Mouse (Mus musculus): ENCODE measurements around the gene Rps6kl1. TPM values are rescaled to one million over a fixed set of nuclear protein-coding genes. Genes with fewer than 3 reads are reported as not detected.
A peak's percentile ranks its signal among the peaks of the same experiment; 100 is the strongest.

Gene Rps6kl1
- polyA plus RNA-seq, 1 experiment from 2014 or later = 2.4 TPM

GRCm38 (mm10) chr12:85135513-85136470 lies 15.3 kb downstream of the Rps6kl1 start:
- H3K4me1 ChIP-seq (ENCODE audit: control insufficient read depth, insufficient read depth, low read length) = peaks cover 4% of the 10 kb centered on the region; the same call in 1 of the 2 replicates
- H3K9ac ChIP-seq (ENCODE audit: low read depth, low read length) = no peak overlapping the region
- H3K36me3 ChIP-seq (ENCODE audit: control insufficient read depth, insufficient read depth, low read length) = peaks cover 10% of the 10 kb centered on the region
- WGBS = 77% methylated on average over 19 of the region's 19 CpGs
- H3K27me3 ChIP-seq (replicated peaks; ENCODE audit: control insufficient read depth, insufficient read depth, low read length) = no peaks in the 10 kb centered on the region; the same call in 1 of the 2 replicates
- peak; percentile 44 for ATAC-seq
- no peak overlapping the region for H3K27ac ChIP-seq (ENCODE audit: low read length)
- H3K9me3 ChIP-seq (ENCODE audit: control insufficient read depth, low read length) = no peaks in the 10 kb centered on the region
- H3K4me3 ChIP-seq (ENCODE audit: low read length) = no peak overlapping the region
- H3K4me2 ChIP-seq (ENCODE audit: low read depth, low read length) = no peak overlapping the region

- H3K27ac ChIP-seq (ENCODE audit: low read length) = no peak overlapping the region
- H3K4me3 ChIP-seq (ENCODE audit: low read length) = no peak overlapping the region
- H3K36me3 ChIP-seq (ENCODE audit: control insufficient read depth, insufficient read depth, low read length) = peaks cover 23% of the 10 kb centered on the region
- H3K27me3 ChIP-seq (replicated peaks; ENCODE audit: control insufficient read depth, insufficient read depth, low read length) = no peaks in the 10 kb centered on the region
- no peaks in the 10 kb centered on the region for H3K9me3 ChIP-seq (ENCODE audit: control insufficient read depth, low read length)
- H3K9ac ChIP-seq (ENCODE audit: low read depth, low read length) = no peak overlapping the region
- H3K4me1 ChIP-seq (ENCODE audit: control insufficient read depth, insufficient read depth, low read length) = peaks cover 4% of the 10 kb centered on the region; the same call in 1 of the 2 replicates
- WGBS = 86% methylated on average over 8 of the region's 8 CpGs
- H3K4me2 ChIP-seq (ENCODE audit: low read depth, low read length) = no peak overlapping the region
- ATAC-seq = no peak
These were observed 16.8 kb downstream of the Rps6kl1 start for GRCm38 (mm10) chr12:85134043-85134794.

- H3K36me3 ChIP-seq (ENCODE audit: control insufficient read depth, insufficient read depth, low read length) = peaks cover 31% of the 10 kb centered on the region
- no peaks in the 10 kb centered on the region for H3K4me1 ChIP-seq (ENCODE audit: control insufficient read depth, insufficient read depth, low read length)
- 87% methylated on average over 6 of the region's 6 CpGs for WGBS
- no peaks in the 10 kb centered on the region for H3K9me3 ChIP-seq (ENCODE audit: control insufficient read depth, low read length)
- no peaks in the 10 kb centered on the region for H3K27me3 ChIP-seq (replicated peaks; ENCODE audit: control insufficient read depth, insufficient read depth, low read length)
- ATAC-seq = no peak
- no peak overlapping the region for H3K27ac ChIP-seq (ENCODE audit: low read length)
- H3K9ac ChIP-seq (ENCODE audit: low read depth, low read length) = no peak overlapping the region
- no peak overlapping the region for H3K4me3 ChIP-seq (ENCODE audit: low read length)
- no peak overlapping the region for H3K4me2 ChIP-seq (ENCODE audit: low read depth, low read length)
These were observed 19.7 kb downstream of the Rps6kl1 start for GRCm38 (mm10) chr12:85131361-85131760.

GRCm38 (mm10) chr12:85129426-85129978 lies 21.6 kb downstream of the Rps6kl1 start:
- ATAC-seq = no peak
- no peaks in the 10 kb centered on the region for H3K4me1 ChIP-seq (ENCODE audit: control insufficient read depth, insufficient read depth, low read length)
- no peak overlapping the region for H3K4me3 ChIP-seq (ENCODE audit: low read length)
- H3K27ac ChIP-seq (ENCODE audit: low read length) = no peak overlapping the region
- H3K27me3 ChIP-seq (replicated peaks; ENCODE audit: control insufficient read depth, insufficient read depth, low read length) = no peaks in the 10 kb centered on the region
- peaks cover 34% of the 10 kb centered on the region for H3K36me3 ChIP-seq (ENCODE audit: control insufficient read depth, insufficient read depth, low read length)
- H3K9ac ChIP-seq (ENCODE audit: low read depth, low read length) = no peak overlapping the region
- H3K9me3 ChIP-seq (ENCODE audit: control insufficient read depth, low read length) = no peaks in the 10 kb centered on the region
- WGBS = 93% methylated on average over 9 of the region's 9 CpGs
- no peak overlapping the region for H3K4me2 ChIP-seq (ENCODE audit: low read depth, low read length)

- Histone ChIP-seq H3K27ac (ENCODE audit: low read length) (no peak overlapping the region), H3K4me2 (ENCODE audit: low read depth, low read length) (no peak overlapping the region)
- 81% methylated on average over 8 of the region's 8 CpGs for WGBS
These were observed 24.0 kb downstream of the Rps6kl1 start for GRCm38 (mm10) chr12:85126986-85127603.

GRCm38 (mm10) chr12:85124751-85125150 lies 26.3 kb downstream of the Rps6kl1 start:
- Histone ChIP-seq H3K27me3 (replicated peaks; ENCODE audit: control insufficient read depth, insufficient read depth, low read length) (no peaks in the 10 kb centered on the region), H3K4me3 (ENCODE audit: low read length) (no peak overlapping the region), H3K36me3 (ENCODE audit: control insufficient read depth, insufficient read depth, low read length) (peaks cover 31% of the 10 kb centered on the region), H3K4me2 (ENCODE audit: low read depth, low read length) (no peak overlapping the region), H3K9ac (ENCODE audit: low read depth, low read length) (no peak overlapping the region), H3K27ac (ENCODE audit: low read length) (no peak overlapping the region), H3K4me1 (ENCODE audit: control insufficient read depth, insufficient read depth, low read length) (no peaks in the 10 kb centered on the region), H3K9me3 (ENCODE audit: control insufficient read depth, low read length) (no peaks in the 10 kb centered on the region)
- 91% methylated on average over 5 of the region's 5 CpGs for WGBS
- ATAC-seq = no peak

More at GRCm38 (mm10) chr12:85126986-85127603, 24.0 kb downstream of the Rps6kl1 start:
- Histone ChIP-seq H3K9ac (ENCODE audit: low read depth, low read length) (no peak overlapping the region), H3K9me3 (ENCODE audit: control insufficient read depth, low read length) (no peaks in the 10 kb centered on the region), H3K4me1 (ENCODE audit: control insufficient read depth, insufficient read depth, low read length) (no peaks in the 10 kb centered on the region), H3K4me3 (ENCODE audit: low read length) (no peak overlapping the region), H3K36me3 (ENCODE audit: control insufficient read depth, insufficient read depth, low read length) (peaks cover 44% of the 10 kb centered on the region), H3K27me3 (replicated peaks; ENCODE audit: control insufficient read depth, insufficient read depth, low read length) (no peaks in the 10 kb centered on the region)
- ATAC-seq = peak; percentile 38

- no peak overlapping the region for H3K4me3 ChIP-seq (ENCODE audit: low read length)
- ATAC-seq = no peak
- no peaks in the 10 kb centered on the region for H3K9me3 ChIP-seq (ENCODE audit: control insufficient read depth, low read length)
- no peak overlapping the region for H3K27ac ChIP-seq (ENCODE audit: low read length)
- no peaks in the 10 kb centered on the region for H3K4me1 ChIP-seq (ENCODE audit: control insufficient read depth, insufficient read depth, low read length)
- WGBS = 87% methylated on average over 11 of the region's 11 CpGs
- peaks cover 30% of the 10 kb centered on the region for H3K36me3 ChIP-seq (ENCODE audit: control insufficient read depth, insufficient read depth, low read length)
- no peak overlapping the region for H3K4me2 ChIP-seq (ENCODE audit: low read depth, low read length)
- no peaks in the 10 kb centered on the region for H3K27me3 ChIP-seq (replicated peaks; ENCODE audit: control insufficient read depth, insufficient read depth, low read length)
- no peak overlapping the region for H3K9ac ChIP-seq (ENCODE audit: low read depth, low read length)
These were observed 27.4 kb downstream of the Rps6kl1 start for GRCm38 (mm10) chr12:85123645-85124044.

GRCm38 (mm10) chr12:85123108-85123530 lies 27.9 kb downstream of the Rps6kl1 start:
- peaks cover 28% of the 10 kb centered on the region for H3K36me3 ChIP-seq (ENCODE audit: control insufficient read depth, insufficient read depth, low read length)
- no peak overlapping the region for H3K27ac ChIP-seq (ENCODE audit: low read length)
- no peaks in the 10 kb centered on the region for H3K9me3 ChIP-seq (ENCODE audit: control insufficient read depth, low read length)
- H3K9ac ChIP-seq (ENCODE audit: low read depth, low read length) = no peak overlapping the region
- H3K4me3 ChIP-seq (ENCODE audit: low read length) = no peak overlapping the region
- H3K27me3 ChIP-seq (replicated peaks; ENCODE audit: control insufficient read depth, insufficient read depth, low read length) = no peaks in the 10 kb centered on the region
- H3K4me2 ChIP-seq (ENCODE audit: low read depth, low read length) = no peak overlapping the region
- no peak for ATAC-seq
- WGBS = 95% methylated on average over 9 of the region's 9 CpGs
- no peaks in the 10 kb centered on the region for H3K4me1 ChIP-seq (ENCODE audit: control insufficient read depth, insufficient read depth, low read length)

All from intestine, embryonic 16.5 days (tissue).